Mouse (Mus musculus): ENCODE measurements around the gene Olfr961. TPM values are rescaled to one million over a fixed set of nuclear protein-coding genes. Genes with fewer than 3 reads are reported as not detected.

Olfr961 gene
- not detected in 2 replicates for polyA plus RNA-seq (2012; ENCODE audit: insufficient read depth, insufficient read length, missing spikeins)

DNA sequence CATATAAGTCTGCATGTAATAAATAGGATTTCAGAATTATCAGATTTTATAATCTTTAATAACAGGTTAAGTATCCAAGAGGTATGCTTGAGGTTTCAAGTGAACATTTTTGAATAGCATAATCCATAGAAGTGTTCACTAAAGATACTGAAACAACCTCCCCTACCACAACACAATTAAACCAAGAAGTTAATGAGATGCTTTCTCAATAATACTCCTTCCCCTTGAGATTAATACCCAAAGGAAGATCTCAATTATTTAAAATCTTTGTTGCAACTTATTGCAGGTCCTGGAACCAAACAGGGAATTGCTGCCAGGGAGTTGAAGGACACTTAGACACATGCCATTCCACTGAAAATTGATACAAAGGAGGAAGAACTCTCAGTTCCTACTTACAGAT is at the start of gene Olfr961:
Gene Olfr961 (plus strand): TSS at position 301 of the 400 bp plus-strand sequence.
- H3K4me1 ChIP-seq (ENCODE audit: control insufficient read depth, insufficient read depth, low read length) = no peaks in the 10 kb centered on the region
- TF ChIP-seq CTCF (IDR thresholded peaks at IDR 0.05; ENCODE audit: low read depth, low read length) = no peak
- TF ChIP-seq POLR2A (IDR thresholded peaks at IDR 0.05; ENCODE audit: borderline replicate concordance, low read depth, low read length) = no peak
- H3K4me3 ChIP-seq (ENCODE audit: insufficient read depth, low read length) = no peak within 1 kb of the TSS
- no peak within 1 kb of the TSS for H3K27ac ChIP-seq (ENCODE audit: insufficient read depth, low read depth, low read length)

DNA sequence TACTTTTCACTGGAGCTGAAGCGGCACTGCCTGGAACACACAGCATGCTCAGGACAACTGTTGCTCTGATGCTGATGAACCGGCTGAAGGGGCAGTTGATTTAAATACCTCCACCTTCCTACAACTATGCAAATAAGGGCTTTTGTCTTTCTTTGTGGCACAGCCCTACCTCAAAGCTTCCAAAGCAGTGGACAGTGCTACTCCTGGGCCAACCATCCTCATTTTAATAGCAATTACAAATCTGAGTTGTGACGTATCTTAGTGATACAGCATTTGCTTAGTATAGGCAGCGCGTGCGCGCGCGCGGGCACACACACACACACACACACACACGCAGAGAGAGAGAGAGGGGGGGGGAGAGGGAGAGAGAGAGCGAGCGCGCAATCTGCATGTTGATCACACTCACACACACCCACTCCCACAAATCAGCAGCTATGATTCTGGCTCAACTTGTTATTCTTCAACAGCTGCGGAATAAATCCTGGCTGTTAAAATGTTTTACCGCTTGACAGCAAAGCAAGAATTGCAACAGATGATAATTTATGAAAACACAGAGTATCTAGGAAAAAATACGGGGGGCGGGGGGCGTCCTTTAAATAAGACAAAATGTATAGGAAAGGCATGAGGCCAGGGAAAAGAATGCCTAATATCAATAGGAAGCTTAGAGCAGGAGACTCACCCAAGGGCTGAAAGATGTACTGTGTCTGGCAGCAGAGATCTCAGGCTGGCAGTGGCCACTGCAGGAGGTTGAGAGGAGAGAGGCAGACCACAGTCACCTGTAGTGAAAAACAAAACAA is 42.2 kb upstream of the Olfr961 start:
- no peak overlapping the region for H3K27ac ChIP-seq (ENCODE audit: insufficient read depth, low read depth, low read length)
- peaks cover 8% of the 10 kb centered on the region for H3K4me1 ChIP-seq (ENCODE audit: control insufficient read depth, insufficient read depth, low read length)
- H3K4me3 ChIP-seq (ENCODE audit: insufficient read depth, low read length) = peak overlapping the region; percentile 16; the same call in 1 of the 2 replicates
- TF ChIP-seq CTCF (IDR thresholded peaks at IDR 0.05; ENCODE audit: low read depth, low read length) (no peak), POLR2A (IDR thresholded peaks at IDR 0.05; ENCODE audit: borderline replicate concordance, low read depth, low read length) (no peak)

DNA sequence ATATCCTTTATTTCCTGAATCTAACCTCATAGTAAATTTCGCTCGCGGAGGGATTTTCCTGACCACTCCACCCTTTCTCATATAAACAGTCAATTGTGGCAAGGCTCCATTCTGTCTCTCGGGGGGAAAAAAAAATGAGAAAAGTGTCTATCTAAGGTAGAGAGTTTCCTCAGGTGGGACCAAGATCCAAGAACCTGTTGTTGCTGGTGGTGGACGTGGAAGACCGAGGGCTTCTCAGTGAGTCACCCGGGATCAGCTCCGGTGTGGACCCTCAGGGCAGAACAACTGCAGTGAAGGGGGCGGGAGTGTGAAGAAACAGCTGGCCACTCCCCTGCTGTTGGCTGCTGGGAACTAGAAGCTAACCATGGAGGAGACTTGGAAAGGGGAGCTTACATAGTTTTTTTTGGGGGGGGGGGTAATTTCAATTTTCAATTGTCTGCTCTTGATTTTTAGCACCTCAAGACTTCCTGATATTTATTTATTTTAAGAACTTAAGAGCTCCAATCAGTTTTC is 41.5 kb upstream of the Olfr961 start:
- peaks cover 8% of the 10 kb centered on the region for H3K4me1 ChIP-seq (ENCODE audit: control insufficient read depth, insufficient read depth, low read length)
- peak overlapping the region; percentile 11; the same call in 1 of the 2 replicates for H3K4me3 ChIP-seq (ENCODE audit: insufficient read depth, low read length)
- no peak overlapping the region for H3K27ac ChIP-seq (ENCODE audit: insufficient read depth, low read depth, low read length)
- TF ChIP-seq CTCF (IDR thresholded peaks at IDR 0.05; ENCODE audit: low read depth, low read length) (no peak), POLR2A (IDR thresholded peaks at IDR 0.05; ENCODE audit: borderline replicate concordance, low read depth, low read length) (no peak)

DNA sequence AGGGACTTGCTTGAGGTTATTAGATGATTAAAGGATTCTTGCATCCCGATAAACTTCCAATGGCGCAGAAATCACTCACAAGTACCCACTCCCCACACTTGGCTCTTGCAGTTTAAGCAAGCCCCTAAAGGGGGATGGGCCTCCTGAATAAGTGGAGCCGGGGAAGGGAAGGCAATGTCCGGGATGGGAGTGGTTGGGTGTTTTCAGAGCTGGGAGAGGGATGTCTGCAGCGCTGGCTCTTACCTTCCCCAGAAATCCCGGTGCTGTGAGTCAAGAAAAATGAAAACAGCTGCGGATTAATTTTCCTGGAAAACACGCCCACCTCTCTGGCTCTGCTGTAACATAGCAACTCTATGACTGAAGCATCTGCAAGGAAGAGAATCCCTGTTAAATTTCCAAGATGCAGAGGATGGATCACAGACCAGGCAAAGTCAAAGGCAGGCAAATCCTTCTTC is 40.9 kb upstream of the Olfr961 start, which contains the start of gene AW551984:
Gene AW551984 (minus strand): TSS at position 405 of the 455 bp plus-strand sequence.
- Histone ChIP-seq H3K4me1 (ENCODE audit: control insufficient read depth, insufficient read depth, low read length) (peaks cover 8% of the 10 kb centered on the region), H3K27ac (ENCODE audit: insufficient read depth, low read depth, low read length) (no peak within 1 kb of the TSS), H3K4me3 (ENCODE audit: insufficient read depth, low read length) (peak within 1 kb of the TSS; percentile 46)
- TF ChIP-seq POLR2A (IDR thresholded peaks at IDR 0.05; ENCODE audit: borderline replicate concordance, low read depth, low read length) (no peak), CTCF (IDR thresholded peaks at IDR 0.05; ENCODE audit: low read depth, low read length) (no peak)

DNA sequence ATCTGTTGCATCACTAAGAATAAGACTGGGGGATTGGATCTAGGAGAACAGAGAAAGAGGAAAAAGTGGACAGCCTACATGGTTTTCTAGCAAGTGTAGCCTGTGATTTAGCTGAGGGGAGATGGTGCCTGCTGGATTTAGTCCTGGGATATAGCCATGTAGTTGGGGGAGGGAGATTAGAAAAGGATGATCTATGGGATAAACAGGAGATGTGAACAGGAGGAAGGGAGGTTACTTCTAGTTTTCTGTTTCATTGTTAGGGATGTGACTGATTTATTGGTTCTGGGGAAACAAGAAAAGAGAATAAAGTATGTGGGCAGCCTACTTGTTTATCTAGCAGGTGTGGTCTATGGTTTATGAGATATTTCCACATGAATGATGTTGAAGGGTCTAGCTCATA is 36.4 kb upstream of the Olfr961 start:
- TF ChIP-seq CTCF (IDR thresholded peaks at IDR 0.05; ENCODE audit: low read depth, low read length) (no peak), POLR2A (IDR thresholded peaks at IDR 0.05; ENCODE audit: borderline replicate concordance, low read depth, low read length) (no peak)
- H3K4me3 ChIP-seq (ENCODE audit: insufficient read depth, low read length) = no peak overlapping the region
- H3K27ac ChIP-seq (ENCODE audit: insufficient read depth, low read depth, low read length) = no peak overlapping the region
- H3K4me1 ChIP-seq (ENCODE audit: control insufficient read depth, insufficient read depth, low read length) = peaks cover 5% of the 10 kb centered on the region

DNA sequence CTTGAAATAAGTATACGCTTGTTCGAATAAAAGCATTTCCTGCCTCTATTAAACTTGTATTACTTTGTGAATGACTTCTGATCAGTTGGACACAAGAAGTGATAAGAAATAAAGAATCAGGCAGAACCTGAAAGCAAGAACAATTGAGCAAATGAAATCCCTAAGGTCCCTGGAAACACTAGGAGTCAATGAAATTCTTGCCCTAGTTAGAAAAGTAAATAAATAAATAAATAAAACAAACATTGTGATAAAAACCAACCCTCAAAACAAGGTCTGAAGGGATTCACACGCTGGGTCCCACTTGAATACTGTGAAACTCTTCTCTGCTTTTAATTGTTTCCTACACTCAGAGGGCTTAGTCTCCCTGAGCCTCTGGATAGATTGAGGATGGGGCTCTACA is 34.5 kb upstream of the Olfr961 start, which contains the start of gene Olfr148:
Gene Olfr148 (plus strand): TSS at position 301 of the 400 bp plus-strand sequence.
- Histone ChIP-seq H3K4me1 (ENCODE audit: control insufficient read depth, insufficient read depth, low read length) (no peaks in the 10 kb centered on the region), H3K27ac (ENCODE audit: insufficient read depth, low read depth, low read length) (no peak within 1 kb of the TSS), H3K4me3 (ENCODE audit: insufficient read depth, low read length) (no peak within 1 kb of the TSS)
- TF ChIP-seq CTCF (IDR thresholded peaks at IDR 0.05; ENCODE audit: low read depth, low read length) = no peak
- no peak for TF ChIP-seq POLR2A (IDR thresholded peaks at IDR 0.05; ENCODE audit: borderline replicate concordance, low read depth, low read length)

DNA sequence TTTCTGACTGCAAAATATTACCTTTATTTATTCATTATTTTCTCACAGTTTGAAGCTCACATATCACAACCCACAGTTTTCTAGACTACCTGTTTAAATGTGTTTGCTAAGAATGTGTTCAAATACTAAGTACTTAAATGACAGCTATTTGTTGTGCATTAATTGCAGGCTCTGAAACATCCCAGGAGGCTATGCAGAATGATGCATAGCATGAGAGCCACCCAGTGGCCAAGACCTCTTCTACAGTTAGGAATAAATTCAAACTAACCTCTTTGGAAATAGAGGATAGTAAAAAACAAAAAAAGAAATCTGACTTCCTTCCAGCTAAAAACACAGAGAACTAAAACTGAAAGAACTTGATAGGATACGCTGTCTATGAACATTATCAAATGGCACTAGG is 32.9 kb upstream of the Olfr961 start:
- TF ChIP-seq CTCF (IDR thresholded peaks at IDR 0.05; ENCODE audit: low read depth, low read length) = no peak
- no peak for TF ChIP-seq POLR2A (IDR thresholded peaks at IDR 0.05; ENCODE audit: borderline replicate concordance, low read depth, low read length)
- Histone ChIP-seq H3K27ac (ENCODE audit: insufficient read depth, low read depth, low read length) (no peak overlapping the region), H3K4me1 (ENCODE audit: control insufficient read depth, insufficient read depth, low read length) (no peaks in the 10 kb centered on the region), H3K4me3 (ENCODE audit: insufficient read depth, low read length) (no peak overlapping the region)

DNA sequence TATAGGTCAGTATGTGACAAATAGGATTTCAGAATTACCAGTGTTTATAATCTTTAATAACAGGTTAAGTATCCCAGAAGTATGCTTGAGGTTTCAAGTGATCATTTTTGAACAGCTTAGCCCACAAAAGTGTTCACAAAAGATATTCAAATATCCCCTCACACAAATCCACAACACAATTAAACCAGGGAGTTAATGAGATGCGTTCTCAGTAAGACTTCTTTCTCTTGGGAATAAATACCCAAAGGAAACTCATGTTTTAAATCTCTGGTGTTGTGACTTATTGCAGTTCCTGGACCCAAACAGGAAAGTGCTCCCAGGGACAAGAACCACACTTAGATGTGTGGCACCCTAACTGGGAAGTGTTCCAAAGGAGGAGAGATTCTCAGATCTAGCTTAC is 23.8 kb upstream of the Olfr961 start, which contains the start of gene Olfr960:
Gene Olfr960 (plus strand): TSS at position 301 of the 400 bp plus-strand sequence.
- no peak for TF ChIP-seq POLR2A (IDR thresholded peaks at IDR 0.05; ENCODE audit: borderline replicate concordance, low read depth, low read length)
- TF ChIP-seq CTCF (IDR thresholded peaks at IDR 0.05; ENCODE audit: low read depth, low read length) = no peak
- Histone ChIP-seq H3K27ac (ENCODE audit: insufficient read depth, low read depth, low read length) (no peak within 1 kb of the TSS), H3K4me3 (ENCODE audit: insufficient read depth, low read length) (no peak within 1 kb of the TSS), H3K4me1 (ENCODE audit: control insufficient read depth, insufficient read depth, low read length) (no peaks in the 10 kb centered on the region)

DNA sequence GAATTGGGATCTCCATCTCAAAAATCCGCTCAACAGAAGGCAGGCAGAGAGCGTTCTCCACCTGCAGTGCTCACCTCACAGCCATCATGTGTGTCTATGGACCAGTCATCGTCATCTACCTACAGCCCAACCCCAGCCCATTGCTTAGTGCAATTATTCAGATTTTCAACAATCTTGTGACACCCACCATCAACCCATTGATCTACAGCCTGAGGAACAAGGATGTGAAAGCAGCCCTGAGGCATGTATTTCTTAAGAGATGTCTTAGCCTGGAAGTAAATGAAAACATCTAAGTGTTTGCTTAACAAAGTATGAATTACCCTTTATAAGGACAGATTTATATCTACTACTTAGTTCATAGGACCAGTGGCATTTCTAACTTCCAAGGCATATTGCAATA is 21.1 kb upstream of the Olfr961 start:
- TF ChIP-seq CTCF (IDR thresholded peaks at IDR 0.05; ENCODE audit: low read depth, low read length) (no peak), POLR2A (IDR thresholded peaks at IDR 0.05; ENCODE audit: borderline replicate concordance, low read depth, low read length) (no peak)
- Histone ChIP-seq H3K27ac (ENCODE audit: insufficient read depth, low read depth, low read length) (no peak overlapping the region), H3K4me3 (ENCODE audit: insufficient read depth, low read length) (no peak overlapping the region), H3K4me1 (ENCODE audit: control insufficient read depth, insufficient read depth, low read length) (peaks cover 4% of the 10 kb centered on the region)

DNA sequence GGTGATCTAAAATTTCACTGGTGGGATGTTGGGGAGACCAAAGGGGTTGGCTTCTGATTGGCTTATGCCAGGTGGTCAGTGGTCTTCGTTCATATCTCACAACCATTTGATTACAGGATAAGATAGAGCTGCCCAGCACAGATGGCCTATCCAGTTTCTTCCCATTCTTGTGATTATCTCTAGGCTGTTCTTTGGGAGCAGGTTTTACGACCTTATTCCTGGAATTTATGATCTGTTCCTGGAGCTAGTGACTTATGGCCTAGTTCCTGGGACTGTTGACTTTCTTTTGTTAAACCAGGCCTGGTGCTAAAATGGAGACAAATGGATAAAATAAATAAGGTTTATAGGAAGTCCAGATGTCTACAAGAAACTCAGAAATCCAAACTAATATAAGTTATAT is 20.2 kb upstream of the Olfr961 start:
- Histone ChIP-seq H3K4me3 (ENCODE audit: insufficient read depth, low read length) (no peak overlapping the region), H3K27ac (ENCODE audit: insufficient read depth, low read depth, low read length) (no peak overlapping the region), H3K4me1 (ENCODE audit: control insufficient read depth, insufficient read depth, low read length) (peaks cover 9% of the 10 kb centered on the region)
- TF ChIP-seq POLR2A (IDR thresholded peaks at IDR 0.05; ENCODE audit: borderline replicate concordance, low read depth, low read length) = no peak
- no peak for TF ChIP-seq CTCF (IDR thresholded peaks at IDR 0.05; ENCODE audit: low read depth, low read length)

Data from bone marrow macrophage, adult 2 months (primary cell).